Mouse (Mus musculus): Measurements from ENCODE around the gene Mbip. TPM values are rescaled to one million over a fixed set of nuclear protein-coding genes. Genes with fewer than 3 reads are reported as not detected.

Mbip gene
- polyA plus RNA-seq, 1 experiment = 18.0 TPM

- no peak for DNase-seq
- Histone ChIP-seq H3K36me3 (ENCODE audit: control insufficient read depth, insufficient read depth, low read length) (no peaks in the 10 kb centered on the region), H3K4me1 (replicated peaks; ENCODE audit: control insufficient read depth, insufficient read depth, low read length) (no peaks in the 10 kb centered on the region), H3K27me3 (ENCODE audit: control insufficient read depth, insufficient read depth, low read length) (no peaks in the 10 kb centered on the region; the same call in 1 of the 2 replicates), H3K4me3 (ENCODE audit: control insufficient read depth, insufficient read depth, low read length) (no peak overlapping the region), H3K27ac (ENCODE audit: control insufficient read depth, insufficient read depth, low read length) (no peak overlapping the region)
- WGBS = 54% methylated on average over 4 of the region's 4 CpGs
- TF ChIP-seq CTCF (IDR thresholded peaks at IDR 0.05; ENCODE audit: borderline replicate concordance, control insufficient read depth, extremely low read depth, insufficient read depth, low read length, poor library complexity) (no peak), POLR2A (IDR thresholded peaks at IDR 0.05; ENCODE audit: control insufficient read depth, extremely low read depth, insufficient read depth, low read length, poor library complexity) (no peak)
Measured at GRCm38 (mm10) chr12:56302321-56303017, 43.2 kb downstream of the Mbip start.

GRCm38 (mm10) chr12:56301487-56302293, 44.0 kb downstream of the Mbip start:
- Histone ChIP-seq H3K36me3 (ENCODE audit: control insufficient read depth, insufficient read depth, low read length) (no peaks in the 10 kb centered on the region), H3K27ac (ENCODE audit: control insufficient read depth, insufficient read depth, low read length) (no peak overlapping the region), H3K27me3 (ENCODE audit: control insufficient read depth, insufficient read depth, low read length) (no peaks in the 10 kb centered on the region; the same call in 1 of the 2 replicates), H3K4me1 (replicated peaks; ENCODE audit: control insufficient read depth, insufficient read depth, low read length) (no peaks in the 10 kb centered on the region), H3K4me3 (ENCODE audit: control insufficient read depth, insufficient read depth, low read length) (no peak overlapping the region)
- TF ChIP-seq CTCF (IDR thresholded peaks at IDR 0.05; ENCODE audit: borderline replicate concordance, control insufficient read depth, extremely low read depth, insufficient read depth, low read length, poor library complexity) (no peak), POLR2A (IDR thresholded peaks at IDR 0.05; ENCODE audit: control insufficient read depth, extremely low read depth, insufficient read depth, low read length, poor library complexity) (no peak)
- no peak for DNase-seq
- 15% methylated on average over 27 of the region's 27 CpGs for WGBS

- no peak for DNase-seq
- no peak for TF ChIP-seq POLR2A (IDR thresholded peaks at IDR 0.05; ENCODE audit: control insufficient read depth, extremely low read depth, insufficient read depth, low read length, poor library complexity)
- TF ChIP-seq CTCF (IDR thresholded peaks at IDR 0.05; ENCODE audit: borderline replicate concordance, control insufficient read depth, extremely low read depth, insufficient read depth, low read length, poor library complexity) = no peak
- Histone ChIP-seq H3K27me3 (ENCODE audit: control insufficient read depth, insufficient read depth, low read length) (no peaks in the 10 kb centered on the region; the same call in 1 of the 2 replicates), H3K27ac (ENCODE audit: control insufficient read depth, insufficient read depth, low read length) (no peak overlapping the region), H3K4me3 (ENCODE audit: control insufficient read depth, insufficient read depth, low read length) (no peak overlapping the region), H3K36me3 (ENCODE audit: control insufficient read depth, insufficient read depth, low read length) (no peaks in the 10 kb centered on the region), H3K4me1 (replicated peaks; ENCODE audit: control insufficient read depth, insufficient read depth, low read length) (no peaks in the 10 kb centered on the region)
- WGBS = 91% methylated on average over 3 of the region's 3 CpGs
Measured at GRCm38 (mm10) chr12:56299610-56300009, 46.1 kb downstream of the Mbip start.

DNA sequence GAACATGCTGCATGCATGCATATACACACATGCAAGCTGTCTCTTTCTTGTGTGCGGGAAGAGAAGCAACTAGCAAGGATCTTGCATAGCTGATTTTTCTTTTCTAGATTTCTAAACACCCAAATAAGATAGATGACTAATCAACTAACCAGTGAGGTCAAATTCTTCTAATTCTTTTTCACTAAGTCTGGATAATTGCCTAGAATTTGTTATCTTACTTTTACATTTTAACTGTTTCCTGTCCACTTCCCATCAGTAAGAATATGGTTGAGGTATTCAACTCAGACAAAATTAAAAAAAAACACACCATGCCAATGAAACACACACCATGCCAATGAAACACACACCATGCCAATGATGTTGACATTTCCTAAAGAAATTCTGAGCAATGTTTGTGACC, 46.8 kb downstream of the Mbip start:
- H3K27ac ChIP-seq (ENCODE audit: control insufficient read depth, insufficient read depth, low read length) = no peak overlapping the region
- no peaks in the 10 kb centered on the region for H3K4me1 ChIP-seq (replicated peaks; ENCODE audit: control insufficient read depth, insufficient read depth, low read length)
- TF ChIP-seq POLR2A (IDR thresholded peaks at IDR 0.05; ENCODE audit: control insufficient read depth, extremely low read depth, insufficient read depth, low read length, poor library complexity) = no peak
- TF ChIP-seq CTCF (IDR thresholded peaks at IDR 0.05; ENCODE audit: borderline replicate concordance, control insufficient read depth, extremely low read depth, insufficient read depth, low read length, poor library complexity) = no peak
- H3K4me3 ChIP-seq (ENCODE audit: control insufficient read depth, insufficient read depth, low read length) = no peak overlapping the region
- H3K36me3 ChIP-seq (ENCODE audit: control insufficient read depth, insufficient read depth, low read length) = no peaks in the 10 kb centered on the region
- 71% methylated on average over 1 of the region's 1 CpGs for WGBS
- H3K27me3 ChIP-seq (ENCODE audit: control insufficient read depth, insufficient read depth, low read length) = no peaks in the 10 kb centered on the region; the same call in 1 of the 2 replicates
- DNase-seq = no peak

DNA sequence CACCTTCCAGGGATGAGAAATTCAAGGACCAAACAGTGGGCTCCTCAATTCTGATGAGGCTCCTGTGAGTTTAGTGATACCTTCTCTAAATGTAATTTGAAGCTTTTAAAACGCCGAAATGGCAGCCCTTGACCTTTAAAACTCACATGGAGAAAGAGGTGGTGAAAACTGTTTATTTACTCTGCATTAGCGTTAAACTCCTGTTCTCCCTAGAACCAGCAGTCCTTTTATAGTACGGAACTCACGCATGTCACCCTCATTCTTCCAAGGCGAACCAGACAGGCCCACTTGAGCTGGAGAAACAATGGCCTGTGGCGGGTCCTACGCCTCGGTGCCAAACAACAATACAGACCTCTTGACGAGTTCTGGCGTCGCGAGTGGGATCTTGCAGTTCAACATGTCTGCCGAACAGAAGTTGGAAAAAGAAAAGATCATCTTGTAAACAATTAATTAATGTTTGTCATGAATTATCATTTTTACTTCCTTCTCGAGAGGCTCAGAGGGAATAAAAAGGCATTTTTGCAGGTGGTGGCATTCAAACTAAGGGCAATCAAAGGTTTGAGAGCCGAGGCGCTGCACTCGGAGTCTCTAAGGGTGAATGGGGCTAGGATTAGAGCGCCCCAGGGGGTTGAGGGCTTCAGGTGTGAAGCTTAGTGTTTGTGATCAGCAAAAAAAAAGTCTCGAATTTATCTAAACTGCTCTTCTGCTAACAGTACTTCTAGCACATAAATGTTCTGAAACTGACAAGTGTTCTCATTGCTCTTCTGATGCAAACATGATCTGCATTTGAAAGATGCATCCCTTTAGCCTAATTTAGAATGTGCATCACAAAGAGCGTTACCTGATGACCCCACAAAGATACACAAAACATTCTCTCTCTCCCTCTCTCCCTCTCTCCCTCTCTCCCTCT, 47.5 kb downstream of the Mbip start:
- Histone ChIP-seq H3K36me3 (ENCODE audit: control insufficient read depth, insufficient read depth, low read length) (no peaks in the 10 kb centered on the region), H3K4me1 (replicated peaks; ENCODE audit: control insufficient read depth, insufficient read depth, low read length) (no peaks in the 10 kb centered on the region), H3K4me3 (ENCODE audit: control insufficient read depth, insufficient read depth, low read length) (no peak overlapping the region), H3K27me3 (ENCODE audit: control insufficient read depth, insufficient read depth, low read length) (no peaks in the 10 kb centered on the region; the same call in 1 of the 2 replicates), H3K27ac (ENCODE audit: control insufficient read depth, insufficient read depth, low read length) (no peak overlapping the region)
- WGBS = 64% methylated on average over 21 of the region's 21 CpGs
- TF ChIP-seq CTCF (IDR thresholded peaks at IDR 0.05; ENCODE audit: borderline replicate concordance, control insufficient read depth, extremely low read depth, insufficient read depth, low read length, poor library complexity) = no peak
- TF ChIP-seq POLR2A (IDR thresholded peaks at IDR 0.05; ENCODE audit: control insufficient read depth, extremely low read depth, insufficient read depth, low read length, poor library complexity) = no peak
- DNase-seq = no peak

- 94% methylated on average over 5 of the region's 5 CpGs for WGBS
- DNase-seq = no peak
Measured at GRCm38 (mm10) chr12:56297099-56297498, 48.6 kb downstream of the Mbip start.

More at GRCm38 (mm10) chr12:56297099-56297498, 48.6 kb downstream of the Mbip start:
- Histone ChIP-seq H3K27me3 (ENCODE audit: control insufficient read depth, insufficient read depth, low read length) (no peaks in the 10 kb centered on the region; the same call in 1 of the 2 replicates), H3K4me3 (ENCODE audit: control insufficient read depth, insufficient read depth, low read length) (no peak overlapping the region), H3K4me1 (replicated peaks; ENCODE audit: control insufficient read depth, insufficient read depth, low read length) (no peaks in the 10 kb centered on the region), H3K36me3 (ENCODE audit: control insufficient read depth, insufficient read depth, low read length) (no peaks in the 10 kb centered on the region), H3K27ac (ENCODE audit: control insufficient read depth, insufficient read depth, low read length) (no peak overlapping the region)
- TF ChIP-seq CTCF (IDR thresholded peaks at IDR 0.05; ENCODE audit: borderline replicate concordance, control insufficient read depth, extremely low read depth, insufficient read depth, low read length, poor library complexity) (no peak), POLR2A (IDR thresholded peaks at IDR 0.05; ENCODE audit: control insufficient read depth, extremely low read depth, insufficient read depth, low read length, poor library complexity) (no peak)
